Mouse (Mus musculus): ENCODE data around the gene Zfp579. TPM values are rescaled to one million over a fixed set of nuclear protein-coding genes. Genes with fewer than 3 reads are reported as not detected.

The Zfp579 gene
- total and polyA plus RNA-seq, 3 experiments = 0.54 to 3.6 TPM; not detected in 1

DNA sequence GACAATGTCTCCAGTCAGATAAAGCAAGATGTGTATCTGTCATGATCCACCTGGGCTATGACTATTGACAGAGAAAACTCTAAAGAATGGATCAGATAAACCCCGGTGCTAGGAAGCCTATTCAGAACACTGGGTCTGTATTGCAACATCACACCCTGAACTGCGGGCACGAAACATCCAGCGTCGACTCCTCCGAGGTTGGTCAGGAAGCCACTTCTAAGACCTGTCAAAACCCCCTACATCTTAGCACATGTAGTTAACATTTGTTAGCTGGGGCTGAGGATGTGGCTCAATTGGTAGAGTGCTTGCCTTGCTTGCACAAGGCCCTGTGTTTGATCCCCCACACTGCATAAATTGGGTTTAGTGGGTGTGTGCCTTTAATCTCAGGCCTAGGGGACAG lies 47.6 kb downstream of the Zfp579 start:
- Histone ChIP-seq H3K36me3 (ENCODE audit: control insufficient read depth in 1 of 2, insufficient read depth in 2 of 2, low read length in 2 of 2) (no peaks in the 10 kb centered on the region), H3K27me3 (ENCODE audit: control insufficient read depth in 1 of 2, insufficient read depth in 2 of 2, low read length in 2 of 2) (no peaks in the 10 kb centered on the region), H3K9me3 (replicated peaks; ENCODE audit: insufficient read depth, low read length) (no peaks in the 10 kb centered on the region), H3K9ac (ENCODE audit: control insufficient read depth, low read depth, low read length, poor library complexity, severe bottlenecking) (no peak overlapping the region), H3K27ac (ENCODE audit: control insufficient read depth, low read depth, low read length) (no peak overlapping the region), H3K4me3 (ENCODE audit: control insufficient read depth in 1 of 2, insufficient read depth in 1 of 2, low read depth in 2 of 2, low read length in 2 of 2) (no peak overlapping the region), H3K79me2 (ENCODE audit: control insufficient read depth, insufficient read depth, low read length, poor library complexity) (no peaks in the 10 kb centered on the region), H3K4me1 (ENCODE audit: control insufficient read depth in 1 of 2, insufficient read depth in 2 of 2, low read length in 2 of 2) (no peaks in the 10 kb centered on the region)
- no peak for TF ChIP-seq POLR2AphosphoS5 (IDR thresholded peaks at IDR 0.05; ENCODE audit: borderline replicate concordance, low read depth, low read length)
- TF ChIP-seq USF2 (IDR thresholded peaks at IDR 0.05; ENCODE audit: borderline replicate concordance in 1 of 2, insufficient read depth in 1 of 2, low read depth in 1 of 2, low read length in 2 of 2) = no peak
- TF ChIP-seq JUND (IDR thresholded peaks at IDR 0.05; ENCODE audit: low read depth, low read length) = no peak
- no peak for TF ChIP-seq UBTF (IDR thresholded peaks at IDR 0.05; ENCODE audit: borderline replicate concordance, insufficient read depth, low read depth, low read length)
- TF ChIP-seq MAZ (IDR thresholded peaks at IDR 0.05; ENCODE audit: low read depth, low read length) = no peak
- TF ChIP-seq NELFE (IDR thresholded peaks at IDR 0.05; ENCODE audit: low read depth, low read length) = no peak
- no peak for TF ChIP-seq POLR2AphosphoS2 (IDR thresholded peaks at IDR 0.05; ENCODE audit: low read length)
- no peak for TF ChIP-seq KAT2A (conservative IDR thresholded peaks at IDR 0.05; ENCODE audit: low read depth, low read length)
- TF ChIP-seq MAFK (IDR thresholded peaks at IDR 0.05; ENCODE audit: borderline replicate concordance, low read depth, low read length) = no peak
- no peak for TF ChIP-seq HCFC1 (IDR thresholded peaks at IDR 0.05; ENCODE audit: low read depth, low read length)
- no peak for TF ChIP-seq ELF1 (IDR thresholded peaks at IDR 0.05; ENCODE audit: low read depth, low read length)
- TF ChIP-seq CHD2 (IDR thresholded peaks at IDR 0.05; ENCODE audit: low read length) = no peak
- TF ChIP-seq BHLHE40 (IDR thresholded peaks at IDR 0.05; ENCODE audit: borderline replicate concordance, low read depth, low read length) = no peak
- no peak for TF ChIP-seq MEF2A (IDR thresholded peaks at IDR 0.05; ENCODE audit: extremely low read depth, insufficient replicate concordance, low read depth, low read length, poor library complexity, severe bottlenecking)
- TF ChIP-seq SIN3A (IDR thresholded peaks at IDR 0.05; ENCODE audit: low read length) = no peak
- no peak for TF ChIP-seq CHD1 (IDR thresholded peaks at IDR 0.05; ENCODE audit: low read depth, low read length)
- DNase-seq (ENCODE audit: low read depth, low spot score) = no peak

DNA sequence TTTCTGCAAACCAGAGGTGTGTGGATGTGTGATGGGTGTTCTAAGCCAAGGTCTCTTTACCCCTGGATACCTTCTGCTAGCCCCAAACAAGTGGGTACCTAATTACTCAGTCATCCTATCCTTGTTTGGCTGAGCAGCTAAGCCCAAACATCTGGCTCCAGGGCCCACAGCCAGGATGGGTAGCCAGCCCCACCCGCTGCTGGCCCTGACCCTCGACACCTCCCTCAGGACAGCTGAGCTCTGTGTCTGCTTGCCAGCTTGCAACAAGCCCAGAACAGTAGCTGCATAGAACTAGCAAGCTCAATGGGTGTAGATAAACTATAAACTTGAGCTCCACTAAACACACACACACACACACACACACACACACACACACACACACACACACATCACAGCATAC lies 48.1 kb downstream of the Zfp579 start:
- Histone ChIP-seq H3K4me3 (ENCODE audit: control insufficient read depth in 1 of 2, insufficient read depth in 1 of 2, low read depth in 2 of 2, low read length in 2 of 2) (no peak overlapping the region), H3K9me3 (replicated peaks; ENCODE audit: insufficient read depth, low read length) (no peaks in the 10 kb centered on the region), H3K27ac (ENCODE audit: control insufficient read depth, low read depth, low read length) (no peak overlapping the region), H3K79me2 (ENCODE audit: control insufficient read depth, insufficient read depth, low read length, poor library complexity) (no peaks in the 10 kb centered on the region), H3K4me1 (ENCODE audit: control insufficient read depth in 1 of 2, insufficient read depth in 2 of 2, low read length in 2 of 2) (no peaks in the 10 kb centered on the region), H3K9ac (ENCODE audit: control insufficient read depth, low read depth, low read length, poor library complexity, severe bottlenecking) (no peak overlapping the region), H3K27me3 (ENCODE audit: control insufficient read depth in 1 of 2, insufficient read depth in 2 of 2, low read length in 2 of 2) (no peaks in the 10 kb centered on the region), H3K36me3 (ENCODE audit: control insufficient read depth in 1 of 2, insufficient read depth in 2 of 2, low read length in 2 of 2) (no peaks in the 10 kb centered on the region)
- no peak for TF ChIP-seq JUND (IDR thresholded peaks at IDR 0.05; ENCODE audit: low read depth, low read length)
- DNase-seq (ENCODE audit: low read depth, low spot score) = no peak

Data from MEL (cell line).